Comparison of ENCODE assay signal across 7 mouse cellular contexts in the genomic region with DNA sequence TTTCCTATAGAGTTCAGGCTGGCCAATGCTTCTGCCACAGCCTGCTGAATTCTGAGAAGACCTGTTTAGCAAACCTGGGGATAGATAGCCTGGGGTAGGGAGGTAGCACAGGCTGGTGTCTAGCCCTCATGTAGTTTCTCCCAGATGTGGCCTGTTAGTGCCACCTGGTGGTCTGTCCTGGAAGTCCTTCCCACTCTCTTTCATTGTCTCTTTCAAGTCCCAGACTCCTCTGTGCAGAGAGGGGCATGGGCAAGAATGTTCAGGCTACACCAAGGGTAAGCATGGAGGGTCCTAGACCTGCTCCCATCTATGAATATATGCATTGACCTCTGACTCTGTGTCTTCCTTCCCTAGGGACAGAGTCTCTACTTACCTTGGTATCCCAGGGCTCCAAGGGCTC. TPM values are rescaled to one million over a fixed set of nuclear protein-coding genes. Genes with fewer than 3 reads are reported as not detected.
A peak's percentile ranks its signal among the peaks of the same experiment; 100 is the strongest.
DNase-seq lines count a peak whose midpoint lies in the region; ATAC-seq and TF ChIP-seq lines count a peak whose summit lies in the region.

No protein-coding gene starts in this region.

- H3K4me3 ChIP-seq in intestine, postnatal 0 days (ENCODE audit: low read depth, low read length) = no peak overlapping the region
- no peak overlapping the region for H3K4me3 ChIP-seq in midbrain, embryonic 13.5 days (replicated peaks)
- H3K4me3 ChIP-seq in small intestine, adult 2 months (ENCODE audit: low read depth, low read length) = no peak overlapping the region

- TF ChIP-seq POLR2A in small intestine, adult 2 months (IDR thresholded peaks at IDR 0.05; ENCODE audit: low read depth, low read length) = no peak

- no peak overlapping the region for H3K27ac ChIP-seq in intestine, postnatal 0 days (ENCODE audit: low read depth, low read length)
- no peak overlapping the region for H3K27ac ChIP-seq in midbrain, embryonic 13.5 days
- H3K27ac ChIP-seq in small intestine, adult 2 months (ENCODE audit: insufficient read depth, low read depth, low read length) = no peak overlapping the region

- no peak overlapping the region for H3K4me2 ChIP-seq in intestine, postnatal 0 days (replicated peaks; ENCODE audit: low read depth)
- H3K4me2 ChIP-seq in midbrain, embryonic 13.5 days (replicated peaks) = no peak overlapping the region

- DNase-seq in adipocyte (ENCODE audit: low spot score) = peak; percentile 76
- peak; percentile 47 to 74 for DNase-seq in cerebellum, postnatal 4 days (ENCODE audit: low spot score in 2 of 2)
- peak; percentile 76 for DNase-seq in gastrocnemius, postnatal 10 days
- peak; percentile 75 for DNase-seq in left cerebral cortex, postnatal 4 days

- no peaks in the 10 kb centered on the region for H3K4me1 ChIP-seq in intestine, postnatal 0 days (replicated peaks; ENCODE audit: control insufficient read depth, insufficient read depth, low read length)
- H3K4me1 ChIP-seq in midbrain, embryonic 13.5 days (replicated peaks) = no peaks in the 10 kb centered on the region
- H3K4me1 ChIP-seq in small intestine, adult 2 months (ENCODE audit: control insufficient read depth, insufficient read depth, insufficient read length, low read length) = no peaks in the 10 kb centered on the region

- peak; percentile 93 for TF ChIP-seq CTCF in intestine, postnatal 0 days (IDR thresholded peaks at IDR 0.05; ENCODE audit: low read depth)
- peak; percentile 81; the same call in 1 of the 2 replicates for TF ChIP-seq CTCF in small intestine, adult 2 months (IDR thresholded peaks at IDR 0.05; ENCODE audit: extremely low read depth, insufficient read length, insufficient replicate concordance, low read depth, low read length)

- no peaks in the 10 kb centered on the region for H3K36me3 ChIP-seq in intestine, postnatal 0 days (ENCODE audit: control insufficient read depth, insufficient read depth)
- H3K36me3 ChIP-seq in midbrain, embryonic 13.5 days = no peaks in the 10 kb centered on the region
- H3K36me3 ChIP-seq in small intestine, adult 2 months (ENCODE audit: control insufficient read depth, insufficient read depth, low read length) = no peaks in the 10 kb centered on the region

- H3K27me3 ChIP-seq in intestine, postnatal 0 days (replicated peaks; ENCODE audit: control insufficient read depth, insufficient read depth, low read length) = no peaks in the 10 kb centered on the region
- 0 out of 2 replicates have a peak, but pooled peaks cover 6% of the 10 kb centered on the region for H3K27me3 ChIP-seq in midbrain, embryonic 13.5 days
- H3K27me3 ChIP-seq in small intestine, adult 2 months (ENCODE audit: control insufficient read depth, insufficient read depth, low read length) = no peaks in the 10 kb centered on the region

- H3K9ac ChIP-seq in intestine, postnatal 0 days (ENCODE audit: low read depth, low read length) = no peak overlapping the region
- H3K9ac ChIP-seq in midbrain, embryonic 13.5 days (replicated peaks) = no peak overlapping the region

- intact Hi-C loops in left cerebral cortex, postnatal 4 days (cut with DNase I) = no loop called here

- peak; percentile 62; the same call in 1 of the 2 replicates for ATAC-seq in intestine, postnatal 0 days
- peak; percentile 87 for ATAC-seq in midbrain, embryonic 13.5 days

- H3K9me3 ChIP-seq in intestine, postnatal 0 days (ENCODE audit: control insufficient read depth) = no peaks in the 10 kb centered on the region
- no peaks in the 10 kb centered on the region for H3K9me3 ChIP-seq in midbrain, embryonic 13.5 days

RNA-seq across cellular contexts. Expression of gene Limk1, which starts 15.8 kb away (rescaled TPM):
- 10 to 100 TPM in 1 of 2 experiments, 1 to 10 TPM in 1; 8.4 to 11.4 TPM for total RNA-seq in gastrocnemius, postnatal 10 days (2021)
- polyA plus RNA-seq in intestine, postnatal 0 days (2015; fragmentation: Nextera tagmentation; extraction: Ambion mirVana) = 1.7 and 1.8 TPM in 2 replicates
- total RNA-seq in left cerebral cortex, postnatal 4 days (2021) = 10 to 100 TPM; 68.6 to 74.2 TPM
- 17.5 and 20.8 TPM in 2 replicates for polyA plus RNA-seq in midbrain, embryonic 13.5 days (2015; fragmentation: Nextera tagmentation; extraction: Ambion mirVana)
- polyA plus RNA-seq in small intestine, adult 2 months (2012; rRNA removed) = 6.4 and 6.8 TPM in 2 replicates

RNA-seq across cellular contexts. Expression of gene Eln, which starts 43.0 kb away (rescaled TPM):
- total RNA-seq in gastrocnemius, postnatal 10 days (2021) = 100 to 1,000 TPM; 199 to 219 TPM
- 72.4 and 81.9 TPM in 2 replicates for polyA plus RNA-seq in intestine, postnatal 0 days (2015; fragmentation: Nextera tagmentation; extraction: Ambion mirVana)
- total RNA-seq in left cerebral cortex, postnatal 4 days (2021) = 10 to 100 TPM; 44.9 to 47.6 TPM
- 2.1 and 2.6 TPM in 2 replicates for polyA plus RNA-seq in midbrain, embryonic 13.5 days (2015; fragmentation: Nextera tagmentation; extraction: Ambion mirVana)
- polyA plus RNA-seq in small intestine, adult 2 months (2012; rRNA removed) = 14.0 and 15.2 TPM in 2 replicates
